Mouse (Mus musculus) lung, embryonic 14.5 days (tissue): ENCODE measurements around the gene Gm17455. TPM values are rescaled to one million over a fixed set of nuclear protein-coding genes. Genes with fewer than 3 reads are reported as not detected.

Experiments used
- ATAC-seq: fragments of 200-750 bp; cut with Nextera tagmentation; 2 replicates; pipeline ENCODE4 v1.8.0; 2017; ENCODE audit warnings: mild to moderate bottlenecking, moderate TSS enrichment, moderate library complexity; ENCODE audit not compliant: insufficient read depth
- DNase-seq: peaks from one replicate; pipeline ENCODE4 v3.0.0-alpha.2; 2015
- H3K27ac ChIP-seq: fragments of 300-500 bp; sonication (generic); 2 replicates; pipeline ENCODE4 v1.5.1; 2014; ENCODE audit warnings: low read depth, mild to moderate bottlenecking, moderate library complexity
- H3K27me3 ChIP-seq: fragments of 300-500 bp; sonication (generic); 2 replicates; pipeline ENCODE4 v1.6.1; 2014; ENCODE audit warnings: low read length, control low read depth; ENCODE audit not compliant: insufficient read depth
- H3K36me3 ChIP-seq: fragments of 300-500 bp; sonication (generic); 2 replicates; pipeline ENCODE4 v1.6.1; 2014; ENCODE audit warnings: control low read depth; ENCODE audit not compliant: insufficient read depth
- H3K4me1 ChIP-seq: fragments of 300-500 bp; sonication (generic); 2 replicates; pipeline ENCODE4 v1.6.1; 2014; ENCODE audit warnings: antibody characterized with exemption, control low read depth; ENCODE audit not compliant: insufficient read depth
- H3K4me2 ChIP-seq: fragments of 300-500 bp; sonication (generic); 2 replicates; pipeline ENCODE4 v1.6.1; 2014; ENCODE audit warnings: mild to moderate bottlenecking
- H3K4me3 ChIP-seq: fragments of 300-500 bp; sonication (generic); 2 replicates; pipeline ENCODE4 v1.5.1; 2014; ENCODE audit warnings: low read depth, low read length
- H3K9ac ChIP-seq: fragments of 300-500 bp; sonication (generic); 2 replicates; pipeline ENCODE4 v1.6.1; 2014
- H3K9me3 ChIP-seq: fragments of 300-500 bp; sonication (generic); 2 replicates; pipeline ENCODE4 v1.6.1; 2016; ENCODE audit warnings: low read depth, low read length, control low read depth
- CTCF ChIP-seq: IDR thresholded peaks from 2 replicates; pipeline ENCODE4 v1.5.1; 2016; ENCODE audit warnings: antibody characterized with exemption, low read depth
- WGBS: fragments of 180-500 bp; shearing (Covaris S2); extraction: QIAGEN DNeasy Blood & Tissue Kit; methylation state at CpG from one replicate; pipeline ENCODE4 v1.1.7; 2014; 5-methylcytosine and 5-hydroxymethylcytosine counted together
- polyA plus RNA-seq: library from polyadenylated mRNA; unstranded; fragments of >200 nt; fragmentation: Nextera tagmentation; extraction: Ambion mirVana; gene quantifications from 2 replicates; pipeline ENCODE4 v1.2.1, GENCODE M21; 2014

Gene Gm17455
- polyA plus RNA-seq, 1 experiment from 2014 or later, result 1.2 TPM

DNA sequence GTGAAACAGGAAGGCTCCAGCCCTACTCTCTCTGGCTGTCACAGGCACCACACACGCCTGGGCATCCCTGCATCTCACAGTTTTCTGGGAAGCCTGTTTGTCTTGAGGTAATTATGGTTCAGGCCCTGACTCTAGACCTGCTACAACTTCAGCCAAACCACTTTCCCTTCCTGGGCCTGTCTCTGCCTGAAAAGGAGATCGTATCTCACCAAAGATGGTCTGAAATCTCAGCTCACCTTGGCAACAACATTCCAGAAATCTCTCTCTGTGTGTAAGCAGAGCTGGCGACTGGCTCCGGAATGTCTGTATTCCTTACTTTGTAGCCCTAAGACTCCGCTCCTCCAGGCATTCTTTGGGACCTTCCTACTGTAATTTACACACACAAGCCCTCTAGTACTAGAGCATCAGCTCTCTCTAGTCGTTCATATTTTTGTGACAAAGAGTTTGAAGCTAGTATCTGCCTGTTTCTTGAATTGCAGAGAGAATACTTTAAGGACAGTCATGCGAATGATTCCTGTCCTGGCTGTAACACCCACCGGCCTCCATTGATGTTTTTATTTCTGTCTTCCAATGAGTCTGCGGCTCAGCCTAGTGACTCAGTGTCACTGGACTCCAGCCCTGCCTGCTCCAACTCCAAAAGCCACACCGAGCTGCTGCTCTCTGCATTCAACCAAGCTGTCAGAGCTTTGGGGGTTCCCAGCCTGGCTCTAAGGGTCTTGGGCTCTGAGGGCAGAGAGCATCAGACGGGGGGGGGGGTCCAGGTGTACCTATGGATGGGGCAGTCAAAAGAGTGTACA lies 44.4 kb upstream of the Gm17455 start:
- Histone ChIP-seq H3K36me3 (0 out of 2 replicates have a peak, but pooled peaks cover 3% of the 10 kb centered on the region), H3K27ac (peak overlapping the region; percentile 20; the same call in 1 of the 2 replicates), H3K4me1 (peaks cover 19% of the 10 kb centered on the region), H3K9me3 (no peaks in the 10 kb centered on the region), H3K4me3 (no peak overlapping the region), H3K27me3 (no peaks in the 10 kb centered on the region), H3K9ac (no peak overlapping the region), H3K4me2 (no peak overlapping the region)
- ATAC-seq (no peak), DNase-seq (no peak)
- whole genome bisulfite sequencing, result 57% methylated on average over 11 of the region's 11 CpGs
- TF ChIP-seq CTCF, result no peak

DNA sequence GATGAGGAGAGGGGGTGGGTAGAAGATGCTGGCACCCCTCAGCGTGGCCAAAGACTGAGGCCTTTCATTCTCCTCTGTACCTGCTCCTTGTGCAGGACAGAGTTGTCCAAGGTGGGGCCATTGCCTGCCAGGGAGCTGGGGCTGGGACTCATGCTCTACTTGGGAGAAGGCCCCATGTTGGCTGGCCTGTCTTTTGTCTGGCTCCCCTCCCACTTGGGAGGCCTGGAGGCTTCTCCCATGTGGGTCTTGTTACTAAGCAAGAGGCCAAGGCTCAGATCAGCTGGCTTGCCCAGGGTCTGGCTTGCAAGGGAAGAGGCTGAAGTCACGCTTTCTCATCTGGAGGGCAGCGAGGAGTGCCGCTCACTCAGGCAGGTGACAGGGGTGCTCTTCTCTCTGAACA lies 42.1 kb upstream of the Gm17455 start:
- DNase-seq, result no peak
- no peak overlapping the region for H3K27ac ChIP-seq
- WGBS, result 87% methylated on average over 4 of the region's 4 CpGs
- no peaks in the 10 kb centered on the region for H3K27me3 ChIP-seq
- no peaks in the 10 kb centered on the region for H3K9me3 ChIP-seq
- H3K4me3 ChIP-seq, result no peak overlapping the region
- H3K4me2 ChIP-seq, result no peak overlapping the region
- peaks cover under 1% of the 10 kb centered on the region; the same call in 1 of the 2 replicates for H3K4me1 ChIP-seq
- TF ChIP-seq CTCF, result no peak
- H3K36me3 ChIP-seq, result 0 out of 2 replicates have a peak, but pooled peaks cover 3% of the 10 kb centered on the region
- no peak overlapping the region for H3K9ac ChIP-seq
- ATAC-seq, result no peak

DNA sequence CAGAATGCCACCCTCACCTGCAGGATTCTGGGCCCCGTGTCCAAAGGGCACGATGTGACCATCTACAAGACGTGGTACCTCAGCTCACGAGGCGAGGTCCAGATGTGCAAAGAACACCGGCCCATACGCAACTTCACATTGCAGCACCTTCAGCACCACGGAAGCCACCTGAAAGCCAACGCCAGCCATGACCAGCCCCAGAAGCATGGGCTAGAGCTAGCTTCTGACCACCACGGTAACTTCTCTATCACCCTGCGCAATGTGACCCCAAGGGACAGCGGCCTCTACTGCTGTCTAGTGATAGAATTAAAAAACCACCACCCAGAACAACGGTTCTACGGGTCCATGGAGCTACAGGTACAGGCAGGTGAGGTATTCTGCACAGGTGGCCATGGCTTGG lies 41.6 kb upstream of the Gm17455 start:
- H3K36me3 ChIP-seq, result 0 out of 2 replicates have a peak, but pooled peaks cover 3% of the 10 kb centered on the region
- WGBS, result 93% methylated on average over 14 of the region's 14 CpGs
- no peak overlapping the region for H3K4me2 ChIP-seq
- no peak overlapping the region for H3K4me3 ChIP-seq
- no peak for TF ChIP-seq CTCF
- DNase-seq, result no peak
- no peak overlapping the region for H3K9ac ChIP-seq
- H3K27ac ChIP-seq, result no peak overlapping the region
- no peaks in the 10 kb centered on the region for H3K4me1 ChIP-seq
- H3K9me3 ChIP-seq, result no peaks in the 10 kb centered on the region
- H3K27me3 ChIP-seq, result no peaks in the 10 kb centered on the region
- ATAC-seq, result no peak

DNA sequence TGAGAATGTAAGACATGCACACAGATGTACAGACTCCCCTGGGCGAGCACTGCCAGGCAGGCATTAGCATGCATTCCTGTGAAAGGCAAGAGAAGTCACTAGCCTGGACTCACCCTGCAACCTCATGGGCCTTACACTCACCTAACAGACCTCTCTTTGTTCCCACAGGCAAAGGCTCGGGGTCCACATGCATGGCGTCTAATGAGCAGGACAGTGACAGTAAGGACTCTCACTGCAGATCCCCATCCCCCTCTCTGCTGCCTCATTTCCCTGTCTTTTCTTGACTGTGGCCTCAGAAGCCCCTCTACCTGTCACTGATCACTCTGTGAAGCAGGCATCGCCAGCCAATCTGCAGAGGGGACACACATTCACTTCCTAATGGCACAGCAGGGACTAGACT lies 40.8 kb upstream of the Gm17455 start:
- Histone ChIP-seq H3K36me3 (0 out of 2 replicates have a peak, but pooled peaks cover 3% of the 10 kb centered on the region), H3K4me2 (no peak overlapping the region), H3K9me3 (no peaks in the 10 kb centered on the region), H3K27ac (no peak overlapping the region), H3K4me1 (no peaks in the 10 kb centered on the region), H3K4me3 (no peak overlapping the region), H3K27me3 (no peaks in the 10 kb centered on the region), H3K9ac (no peak overlapping the region)
- TF ChIP-seq CTCF, result no peak
- DNase-seq (no peak), ATAC-seq (no peak)
- WGBS, result 41% methylated on average over 4 of the region's 4 CpGs

DNA sequence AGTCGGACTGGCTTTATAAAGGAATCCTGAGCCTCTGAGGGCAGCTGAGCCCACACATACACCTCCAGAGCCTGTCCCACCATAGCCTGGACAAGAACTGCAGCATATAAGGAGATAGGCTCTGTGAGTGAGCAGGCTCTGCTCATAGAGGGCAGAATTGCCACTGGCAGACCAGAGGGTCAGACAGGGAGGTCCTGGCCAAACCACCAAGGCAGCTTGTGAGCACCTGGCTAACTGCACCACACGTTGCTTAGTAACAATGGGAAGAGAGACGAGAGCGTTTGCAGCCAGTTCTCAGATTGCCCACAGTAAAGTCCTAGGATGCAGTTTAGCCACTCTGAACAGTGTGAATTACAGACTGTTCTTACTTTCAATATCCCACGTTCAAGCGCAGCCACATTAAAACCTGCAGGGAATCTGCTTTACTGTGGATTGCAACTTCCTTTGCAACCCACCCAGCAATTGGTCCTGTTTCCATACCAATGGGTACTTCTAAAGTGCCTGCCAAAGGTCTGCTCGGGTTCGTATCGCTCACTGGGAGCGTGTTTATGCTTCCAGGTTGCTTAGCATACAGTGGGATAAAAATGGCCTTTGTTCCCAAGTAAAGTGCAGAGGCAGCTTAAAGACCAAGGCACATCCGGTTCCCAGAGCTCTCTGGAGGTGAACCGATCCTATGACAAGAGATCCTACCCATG lies 37.8 kb upstream of the Gm17455 start:
- H3K27ac ChIP-seq, result no peak overlapping the region
- H3K4me1 ChIP-seq, result no peaks in the 10 kb centered on the region
- H3K4me2 ChIP-seq, result no peak overlapping the region
- no peak for ATAC-seq
- no peaks in the 10 kb centered on the region for H3K9me3 ChIP-seq
- H3K27me3 ChIP-seq, result no peaks in the 10 kb centered on the region
- WGBS, result 56% methylated on average over 12 of the region's 12 CpGs
- DNase-seq, result no peak
- 0 out of 2 replicates have a peak, but pooled peaks cover 3% of the 10 kb centered on the region for H3K36me3 ChIP-seq
- no peak overlapping the region for H3K4me3 ChIP-seq
- no peak for TF ChIP-seq CTCF
- H3K9ac ChIP-seq, result no peak overlapping the region

DNA sequence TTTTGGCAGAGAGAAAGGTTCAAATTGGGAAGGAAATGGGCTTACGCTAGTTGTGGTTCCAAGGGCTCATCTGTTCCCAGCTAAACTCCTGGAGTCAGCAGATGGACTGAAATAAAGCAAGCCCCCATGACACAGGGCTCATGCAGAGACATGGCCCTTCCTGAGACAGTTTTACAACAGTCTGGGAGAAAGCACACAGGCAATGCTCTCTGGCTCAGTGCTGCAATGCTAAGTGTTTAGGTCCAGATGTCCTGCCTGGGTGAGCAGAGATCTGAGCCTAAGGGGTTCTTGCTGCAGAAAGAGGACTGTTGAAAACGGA lies 37.3 kb upstream of the Gm17455 start:
- Histone ChIP-seq H3K4me3 (no peak overlapping the region), H3K27me3 (no peaks in the 10 kb centered on the region), H3K36me3 (0 out of 2 replicates have a peak, but pooled peaks cover 3% of the 10 kb centered on the region), H3K4me2 (no peak overlapping the region), H3K4me1 (no peaks in the 10 kb centered on the region), H3K9ac (no peak overlapping the region), H3K27ac (no peak overlapping the region), H3K9me3 (no peaks in the 10 kb centered on the region)
- ATAC-seq (no peak), DNase-seq (no peak)
- TF ChIP-seq CTCF, result no peak
- WGBS, result 43% methylated on average over 2 of the region's 2 CpGs

DNA sequence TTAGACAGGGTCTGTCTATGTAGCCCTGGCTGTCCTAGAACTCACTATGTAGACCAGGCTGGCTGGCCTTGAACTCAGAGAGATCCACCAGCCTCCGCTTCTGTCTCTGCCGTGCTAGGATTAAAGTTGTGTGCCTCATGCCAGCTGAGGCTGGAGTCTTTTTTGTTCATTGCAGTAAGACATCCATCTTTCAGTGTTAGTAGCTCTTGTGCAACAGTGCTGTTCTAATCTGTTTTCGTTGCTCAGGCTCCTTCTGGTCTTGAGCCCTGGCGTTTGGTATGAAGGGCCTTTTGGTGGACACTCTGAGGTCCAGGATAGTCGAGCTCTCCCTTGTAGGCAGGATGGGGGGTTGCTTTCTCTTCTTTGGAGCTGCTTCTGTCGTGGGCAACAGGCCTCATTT lies 36.1 kb upstream of the Gm17455 start:
- no peak for TF ChIP-seq CTCF
- H3K9me3 ChIP-seq, result no peaks in the 10 kb centered on the region
- no peak overlapping the region for H3K4me3 ChIP-seq
- H3K27ac ChIP-seq, result no peak overlapping the region
- no peak overlapping the region for H3K4me2 ChIP-seq
- WGBS, result 53% methylated on average over 6 of the region's 6 CpGs
- DNase-seq, result no peak
- 0 out of 2 replicates have a peak, but pooled peaks cover 3% of the 10 kb centered on the region for H3K36me3 ChIP-seq
- no peak overlapping the region for H3K9ac ChIP-seq
- no peak for ATAC-seq
- no peaks in the 10 kb centered on the region for H3K4me1 ChIP-seq
- no peaks in the 10 kb centered on the region for H3K27me3 ChIP-seq
